Mouse (Mus musculus) neural tube, postnatal 0 days (tissue): ENCODE results near the gene Olfr1219. TPM values are rescaled to one million over a fixed set of nuclear protein-coding genes. Genes with fewer than 3 reads are reported as not detected.

ENCODE experiments used
- polyA plus RNA-seq: library from polyadenylated mRNA; unstranded; fragments of >200 nt; fragmentation: Nextera tagmentation; extraction: Ambion mirVana; gene quantifications from 2 replicates; pipeline ENCODE4 v1.2.1, GENCODE M21; 2015

The Olfr1219 gene
- not detected in 2 replicates for polyA plus RNA-seq

DNA sequence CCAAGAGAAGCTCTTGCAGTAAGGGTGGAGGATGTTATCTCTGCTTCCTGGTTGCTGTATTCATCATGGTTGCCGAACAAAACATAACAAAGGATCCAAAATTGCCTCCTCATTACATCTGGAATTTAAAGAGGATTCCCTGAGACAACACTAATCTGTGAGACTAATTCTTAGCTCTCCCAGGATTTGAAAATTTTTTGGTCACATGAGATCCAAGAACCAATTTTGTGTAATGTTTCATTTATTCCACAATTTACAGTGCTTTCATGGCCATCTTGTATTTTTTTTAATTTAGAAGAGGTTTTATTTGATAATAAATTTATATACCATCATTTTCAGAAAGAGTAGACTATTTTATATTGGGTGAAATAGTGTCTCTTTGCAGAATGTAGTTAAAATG is at the start of gene Olfr1219:
Gene Olfr1219, minus strand, starts transcription at position 101 of the 400 bp plus-strand sequence.

DNA sequence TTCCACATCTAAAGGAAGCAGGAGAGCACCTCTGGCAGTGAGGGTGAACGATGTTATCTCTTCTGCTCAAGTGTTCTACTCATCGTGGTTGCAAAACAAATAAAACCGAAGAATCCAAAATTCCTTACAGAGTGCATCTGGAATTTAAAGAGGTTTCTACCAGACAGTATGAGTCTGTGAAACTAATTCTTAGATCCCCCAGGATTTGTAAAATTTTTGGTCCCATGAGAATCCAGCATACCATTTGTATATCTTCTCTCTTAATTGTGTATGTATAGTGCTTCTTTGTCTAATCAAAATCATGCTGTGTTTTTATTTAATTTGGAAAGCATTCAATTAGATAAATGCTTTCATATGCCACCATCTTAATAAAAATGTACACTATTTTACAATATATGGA is 49.6 kb upstream of the Olfr1219 start, which contains the start of gene Olfr1222:
Gene Olfr1222, minus strand, starts transcription at position 101 of the 400 bp plus-strand sequence.

DNA sequence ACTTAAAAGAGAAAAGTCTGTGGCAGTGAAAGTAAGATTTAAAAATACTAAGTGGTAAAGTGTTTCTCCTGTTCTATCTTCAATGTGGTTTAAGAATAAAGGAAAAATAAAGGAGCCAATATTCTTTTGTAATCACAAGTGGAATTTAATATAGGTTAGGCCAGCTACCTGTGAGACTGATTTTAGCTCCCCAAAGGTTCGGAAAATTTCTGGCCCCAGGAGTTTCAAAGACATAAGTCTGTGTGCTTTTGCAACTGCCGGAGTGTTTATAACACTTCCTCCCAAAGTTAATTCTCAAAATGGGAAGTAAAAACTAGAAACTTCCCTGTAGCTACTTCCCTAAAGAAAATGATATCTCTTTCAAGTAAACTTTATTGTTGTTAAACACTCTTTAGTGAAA is 33.9 kb upstream of the Olfr1219 start, which contains the start of gene Olfr1221:
Gene Olfr1221, minus strand, starts transcription at position 101 of the 400 bp plus-strand sequence.

DNA sequence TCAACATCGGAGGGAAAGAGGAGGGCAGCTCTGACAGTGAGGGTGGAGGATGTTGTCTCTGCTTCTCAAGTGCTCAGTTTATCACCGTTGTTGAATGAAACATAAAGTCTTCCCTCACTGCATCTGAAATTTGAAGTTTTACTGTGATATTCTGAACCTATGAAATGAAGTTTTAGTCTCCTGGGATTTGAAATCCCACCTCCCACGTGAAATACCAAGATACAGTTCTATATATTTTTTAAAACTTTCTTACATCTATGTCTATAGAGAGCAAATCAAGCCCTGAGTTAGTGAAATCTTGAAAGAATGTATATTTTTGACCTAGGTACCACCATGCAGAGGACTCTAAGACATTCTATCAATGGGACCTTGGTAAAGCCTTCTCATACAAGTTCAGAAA is 23.4 kb upstream of the Olfr1219 start, which contains the start of gene Olfr1220:
Gene Olfr1220, minus strand, starts transcription at position 101 of the 400 bp plus-strand sequence.

DNA sequence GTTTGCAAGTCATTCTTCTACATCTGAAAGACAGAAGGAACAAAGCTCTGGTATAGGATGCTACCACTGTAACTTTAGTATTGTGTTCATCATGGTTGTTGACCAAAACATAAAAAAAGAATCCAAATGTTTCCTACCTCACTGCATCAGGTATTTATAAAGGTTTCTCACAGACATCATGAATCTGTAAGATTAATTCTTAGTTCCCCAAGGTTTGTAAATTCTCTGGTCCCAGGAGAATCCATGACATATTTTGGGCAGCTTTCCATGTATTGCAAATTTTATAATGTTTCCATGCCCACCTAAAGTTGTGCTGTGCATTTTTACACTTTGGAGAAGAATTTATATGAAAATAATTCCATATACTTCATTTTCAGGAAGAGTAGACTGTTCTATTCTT is 22.2 kb downstream of the Olfr1219 start, which contains the start of gene Olfr1218:
Gene Olfr1218, minus strand, starts transcription at position 101 of the 400 bp plus-strand sequence.

DNA sequence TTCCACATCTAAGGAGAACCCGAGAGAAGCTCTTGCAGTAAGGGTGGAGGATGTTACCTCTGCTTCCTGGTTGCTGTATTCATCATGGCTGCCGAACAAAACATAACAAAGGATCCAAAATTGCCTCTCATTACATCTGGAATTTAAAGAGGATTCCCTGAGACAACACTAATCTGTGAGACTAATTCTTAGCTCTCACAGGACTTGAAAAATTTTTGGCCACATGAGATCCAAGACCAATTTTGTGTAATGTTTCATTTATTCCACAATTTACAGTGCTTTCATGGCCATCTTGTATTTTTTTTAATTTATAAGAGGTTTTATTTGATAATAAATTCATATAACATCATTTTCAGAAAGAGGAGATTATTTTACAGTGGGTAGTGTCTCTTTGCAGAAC is 51.3 kb downstream of the Olfr1219 start, which contains the start of gene Olfr1217:
Gene Olfr1217, minus strand, starts transcription at position 101 of the 400 bp plus-strand sequence.

Other genes starting within 250 kb of the Olfr1219 start
- not detected in 2 replicates for gene Olfr1204, start 234.2 kb downstream of the Olfr1219 start, polyA plus RNA-seq
- not detected in 2 replicates for gene Olfr1206, start 220.3 kb downstream of the Olfr1219 start, polyA plus RNA-seq
- not detected in 2 replicates for gene Olfr1208, start 181.2 kb downstream of the Olfr1219 start, polyA plus RNA-seq
- gene Olfr1209, start 168.4 kb downstream of the Olfr1219 start, polyA plus RNA-seq = not detected in 2 replicates
- not detected in 2 replicates for gene Olfr1211, start 145.4 kb downstream of the Olfr1219 start, polyA plus RNA-seq
- not detected in 2 replicates for gene Olfr1212, start 129.5 kb downstream of the Olfr1219 start, polyA plus RNA-seq
- gene Gm13762, start 103.2 kb downstream of the Olfr1219 start, polyA plus RNA-seq = not detected in 2 replicates
- gene Olfr1214, start 90.9 kb downstream of the Olfr1219 start, polyA plus RNA-seq = not detected in 2 replicates
- not detected in 2 replicates for gene Olfr1215, start 76.5 kb downstream of the Olfr1219 start, polyA plus RNA-seq
- gene Olfr1216, start 65.2 kb downstream of the Olfr1219 start, polyA plus RNA-seq = not detected in 2 replicates
- not detected in 2 replicates for gene Olfr1217, start 51.4 kb downstream of the Olfr1219 start, polyA plus RNA-seq
- not detected in 2 replicates for gene Olfr1218, start 22.3 kb downstream of the Olfr1219 start, polyA plus RNA-seq
- gene Olfr1220, start 23.3 kb upstream of the Olfr1219 start, polyA plus RNA-seq = not detected in 2 replicates
- gene Olfr1221, start 33.8 kb upstream of the Olfr1219 start, polyA plus RNA-seq = not detected in 2 replicates
- not detected in 2 replicates for gene Olfr1222, start 49.5 kb upstream of the Olfr1219 start, polyA plus RNA-seq
- not detected in 2 replicates for gene Olfr1223, start 68.0 kb upstream of the Olfr1219 start, polyA plus RNA-seq
- not detected in 2 replicates for gene Olfr1224-ps1, start 80.6 kb upstream of the Olfr1219 start, polyA plus RNA-seq
- gene Olfr1225, start 91.2 kb upstream of the Olfr1219 start, polyA plus RNA-seq = not detected in 2 replicates
- gene Olfr1226, start 116.5 kb upstream of the Olfr1219 start, polyA plus RNA-seq = not detected in 2 replicates
- not detected in 2 replicates for gene Olfr1228, start 170.5 kb upstream of the Olfr1219 start, polyA plus RNA-seq
- not detected in 2 replicates for gene Olfr1229, start 204.5 kb upstream of the Olfr1219 start, polyA plus RNA-seq
- gene Olfr1230, start 213.8 kb upstream of the Olfr1219 start, polyA plus RNA-seq = not detected in 2 replicates
- gene Olfr1231, start 223.6 kb upstream of the Olfr1219 start, polyA plus RNA-seq = not detected in 2 replicates
- gene Olfr1232, start 246.2 kb upstream of the Olfr1219 start, polyA plus RNA-seq = not detected in 2 replicates